Mouse (Mus musculus) ES-Bruce4 (cell line): ENCODE measurements at regions not wholly inside any gene's neighbourhood (a gene's known extent, or its start where the extent isn't known, plus 50 kb on each side); places are given as distances from the start of the nearest gene placed in this dataset.

ENCODE experiments used
- CTCF ChIP-seq: IDR thresholded peaks from one replicate; pipeline ENCODE4 v1.8.1; 2011; ENCODE audit warnings: low read depth, low read length
- POLR2A ChIP-seq: IDR thresholded peaks from one replicate; pipeline ENCODE4 v1.8.1; 2011; ENCODE audit warnings: low read length; ENCODE audit not compliant: insufficient read depth

DNA sequence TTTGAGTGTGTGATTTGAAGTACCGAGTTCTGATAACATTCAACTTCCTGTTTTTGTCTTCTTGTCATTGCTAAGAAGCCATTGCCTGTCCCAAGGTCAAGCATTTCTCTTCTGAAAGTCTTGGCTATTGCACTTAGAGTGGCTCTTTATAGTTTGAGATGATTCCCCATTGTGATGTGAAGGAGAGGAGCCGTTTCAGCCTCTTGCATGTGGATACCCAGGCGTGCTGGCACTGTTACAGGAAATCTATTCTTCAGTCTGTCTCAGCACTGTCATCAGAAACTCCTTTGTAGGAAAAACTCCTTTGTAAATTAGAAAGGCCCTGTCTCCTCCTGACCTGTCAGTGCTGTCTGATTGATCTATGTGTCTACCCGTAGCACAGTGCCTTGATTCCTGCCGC is 114.3 kb upstream of the Frmd6 start:
- no peak for TF ChIP-seq POLR2A
- TF ChIP-seq CTCF: no peak
